In genomic region chr7:143007599-143008369, GRCm38 (mm10) we compare ENCODE assay signal across 8 mouse cellular contexts. TPM values are rescaled to one million over a fixed set of nuclear protein-coding genes. Genes with fewer than 3 reads are reported as not detected.
DNase-seq lines count a peak whose midpoint lies in the region; ATAC-seq and TF ChIP-seq lines count a peak whose summit lies in the region.

No protein-coding gene starts in this region.

- no peaks in the 10 kb centered on the region for H3K36me3 ChIP-seq in ES-E14 (ENCODE audit: control insufficient read depth, insufficient read depth, low read length, poor library complexity, severe bottlenecking)
- H3K36me3 ChIP-seq in forebrain, embryonic 16.5 days (ENCODE audit: control insufficient read depth, insufficient read depth): no peaks in the 10 kb centered on the region
- H3K36me3 ChIP-seq in lung, embryonic 14.5 days (ENCODE audit: insufficient read depth): no peaks in the 10 kb centered on the region
- no peaks in the 10 kb centered on the region for H3K36me3 ChIP-seq in thymus, adult 2 months (ENCODE audit: control insufficient read depth, insufficient read depth, low read length)

- DNase-seq in ES-E14 (ENCODE audit: low read depth, low spot score): peak; percentile 95
- DNase-seq in cerebellum, adult 11-12 months: peak; percentile 78
- peak; percentile 97 to 98 for DNase-seq in heart, postnatal 36 days
- peak; percentile 91 to 97 for DNase-seq in layer of hippocampus, adult 2 months (ENCODE audit: low spot score in 2 of 2)
- DNase-seq in lung, embryonic 14.5 days: peak; percentile 98
- DNase-seq in thymus, adult 2 months: peak; percentile 95

- peak overlapping the region; percentile 85 for H3K9ac ChIP-seq in ES-E14 (ENCODE audit: insufficient read depth, low read depth, low read length, poor library complexity, severe bottlenecking)
- H3K9ac ChIP-seq in forebrain, embryonic 16.5 days (replicated peaks; ENCODE audit: low read depth, low read length): no peak overlapping the region
- H3K9ac ChIP-seq in lung, embryonic 14.5 days: peak overlapping the region; percentile 27

- TF ChIP-seq CTCF in layer of hippocampus, adult 2 months (conservative IDR thresholded peaks at IDR 0.05): peak; percentile 91
- TF ChIP-seq CTCF in lung, embryonic 14.5 days (IDR thresholded peaks at IDR 0.05; ENCODE audit: low read depth): peak; percentile 96
- TF ChIP-seq CTCF in olfactory bulb, adult 2 months (IDR thresholded peaks at IDR 0.05; ENCODE audit: insufficient read depth, low read depth, low read length): peak; percentile 82
- TF ChIP-seq CTCF in thymus, adult 2 months (IDR thresholded peaks at IDR 0.05; ENCODE audit: borderline replicate concordance, control insufficient read depth, extremely low read depth, insufficient read depth, low read length, poor library complexity): peak; percentile 93

- WGBS in forebrain, embryonic 16.5 days: 30% methylated on average over 17 of the region's 17 CpGs
- WGBS in lung, embryonic 14.5 days: 35% methylated on average over 17 of the region's 17 CpGs
- WGBS in olfactory bulb, adult 2 months: 38% methylated on average over 17 of the region's 17 CpGs
- 24% methylated on average over 17 of the region's 17 CpGs for WGBS in thymus, adult 2 months

- in situ Hi-C loops in ES-E14 (cut with MboI; ENCODE audit: low sequenced_read_pairs in 2 of 2, unreplicated experiment in 2 of 2): no loop called here

- H3K4me1 ChIP-seq in ES-E14 (ENCODE audit: control insufficient read depth in 2 of 2, insufficient read depth in 2 of 2, low read length in 2 of 2, poor library complexity in 1 of 2): peaks cover 9 to 46% of the 10 kb centered on the region in 2 experiments
- H3K4me1 ChIP-seq in forebrain, embryonic 16.5 days (replicated peaks; ENCODE audit: control insufficient read depth, insufficient read depth, low read length): peaks cover 18% of the 10 kb centered on the region
- H3K4me1 ChIP-seq in lung, embryonic 14.5 days (ENCODE audit: insufficient read depth): peaks cover 29% of the 10 kb centered on the region
- H3K4me1 ChIP-seq in olfactory bulb, adult 2 months (ENCODE audit: control insufficient read depth, insufficient read depth, low read length): peaks cover 27% of the 10 kb centered on the region
- H3K4me1 ChIP-seq in thymus, adult 2 months (replicated peaks; ENCODE audit: control insufficient read depth, insufficient read depth, low read length): peaks cover 63% of the 10 kb centered on the region

- no peaks in the 10 kb centered on the region for H3K9me3 ChIP-seq in ES-E14 (ENCODE audit: control insufficient read depth, insufficient read depth, low read depth, low read length)
- H3K9me3 ChIP-seq in forebrain, embryonic 16.5 days (ENCODE audit: control insufficient read depth, low read length): no peaks in the 10 kb centered on the region
- H3K9me3 ChIP-seq in lung, embryonic 14.5 days (ENCODE audit: low read depth, low read length): no peaks in the 10 kb centered on the region

- intact Hi-C loops in heart, postnatal 36 days (cut with DNase I): loop anchor here (1.0 to 5.0 kb wide), 7 partner anchors 35 to 460 kb away; partner anchors contain the start of gene Tssc4

- peak; percentile 88 for ATAC-seq in forebrain, embryonic 16.5 days
- ATAC-seq in lung, embryonic 14.5 days (ENCODE audit: insufficient read depth): peak; percentile 79

- TF ChIP-seq POLR2A in olfactory bulb, adult 2 months (IDR thresholded peaks at IDR 0.05; ENCODE audit: insufficient read depth, low read depth, low read length): no peak
- no peak for TF ChIP-seq POLR2A in thymus, adult 2 months (IDR thresholded peaks at IDR 0.05; ENCODE audit: control insufficient read depth, extremely low read depth, insufficient read depth, low read length, poor library complexity)

- no peak overlapping the region; the same call in 1 of the 2 replicates for H3K4me2 ChIP-seq in forebrain, embryonic 16.5 days (ENCODE audit: low read length)
- H3K4me2 ChIP-seq in lung, embryonic 14.5 days: peak overlapping the region; percentile 45

- H3K4me3 ChIP-seq in ES-E14 (ENCODE audit: insufficient read depth in 1 of 2, low read depth in 1 of 2, low read length in 2 of 2, poor library complexity in 1 of 2, severe bottlenecking in 1 of 2): peak overlapping the region; percentile 43 to 66
- H3K4me3 ChIP-seq in forebrain, embryonic 16.5 days (replicated peaks; ENCODE audit: low read length): no peak overlapping the region
- no peak overlapping the region for H3K4me3 ChIP-seq in layer of hippocampus, adult 2 months
- no peak overlapping the region for H3K4me3 ChIP-seq in lung, embryonic 14.5 days (ENCODE audit: low read depth, low read length)
- H3K4me3 ChIP-seq in olfactory bulb, adult 2 months (ENCODE audit: insufficient read depth, low read depth, low read length): no peak overlapping the region
- H3K4me3 ChIP-seq in thymus, adult 2 months (ENCODE audit: control insufficient read depth, insufficient read depth, low read length): peak overlapping the region; percentile 48

- H3K27ac ChIP-seq in ES-E14 (ENCODE audit: insufficient read depth, low read depth, low read length, poor library complexity, severe bottlenecking): peak overlapping the region; percentile 78
- peak overlapping the region; percentile 46; the same call in 1 of the 2 replicates for H3K27ac ChIP-seq in forebrain, embryonic 16.5 days (ENCODE audit: low read length)
- peak overlapping the region; percentile 89 for H3K27ac ChIP-seq in layer of hippocampus, adult 2 months
- H3K27ac ChIP-seq in lung, embryonic 14.5 days (ENCODE audit: low read depth): peak overlapping the region; percentile 96
- 0 out of 2 replicates have a peak overlapping the region, but pooled peaks have one; percentile 80 for H3K27ac ChIP-seq in olfactory bulb, adult 2 months (ENCODE audit: insufficient read depth, low read depth, low read length)
- H3K27ac ChIP-seq in thymus, adult 2 months (ENCODE audit: control insufficient read depth, insufficient read depth, low read length): peak overlapping the region; percentile 99

- H3K27me3 ChIP-seq in forebrain, embryonic 16.5 days (replicated peaks; ENCODE audit: control insufficient read depth, insufficient read depth, low read length): no peaks in the 10 kb centered on the region
- no peaks in the 10 kb centered on the region for H3K27me3 ChIP-seq in lung, embryonic 14.5 days (ENCODE audit: insufficient read depth, low read length)
- H3K27me3 ChIP-seq in thymus, adult 2 months (ENCODE audit: control insufficient read depth, insufficient read depth, low read length): no peaks in the 10 kb centered on the region

TF ChIP-seq in ES-E14, 5 proteins besides CTCF, POLR2A, EP300 and RAD21:
- TF ChIP-seq ZC3H11A (IDR thresholded peaks at IDR 0.05; ENCODE audit: borderline replicate concordance, low read depth, low read length) (no peak), MAFK (IDR thresholded peaks at IDR 0.05; ENCODE audit: insufficient read depth, low read depth, low read length) (no peak), CHD2 (IDR thresholded peaks at IDR 0.05; ENCODE audit: low read depth, low read length) (no peak), ZNF384 (IDR thresholded peaks at IDR 0.05; ENCODE audit: low read depth, low read length) (no peak), HCFC1 (IDR thresholded peaks at IDR 0.05; ENCODE audit: borderline replicate concordance, insufficient read depth, low read length) (no peak)

RNA-seq across cellular contexts. Expression of gene Tspan32, which starts 2.9 kb away (rescaled TPM):
- total RNA-seq in ES-E14 (2012; rRNA removed): 2.4 and 4.3 TPM in 2 replicates
- 0.32 and 0.53 TPM in 2 replicates for polyA plus RNA-seq in forebrain, embryonic 16.5 days (2015; fragmentation: Nextera tagmentation; extraction: Ambion mirVana)
- total RNA-seq in heart, postnatal 36 days (2021): under 1 TPM; 0.28 to 0.46 TPM
- total RNA-seq in layer of hippocampus, adult 2 months (2021): under 1 TPM in 1 of 2 experiments, not detected in 1; 0.36 TPM
- 1.1 and 2.1 TPM in 2 replicates for polyA plus RNA-seq in lung, embryonic 14.5 days (2014; fragmentation: Nextera tagmentation; extraction: Ambion mirVana)
- not detected in 2 replicates for polyA plus RNA-seq in olfactory bulb, adult 2 months (2012; ENCODE audit: insufficient read depth, insufficient read length, low replicate concordance, missing spikeins)
- polyA plus RNA-seq in thymus, adult 2 months (2012; rRNA removed): 78.8 and 92.3 TPM in 2 replicates

RNA-seq across cellular contexts. Expression of gene Ascl2, which starts 38.7 kb away (rescaled TPM):
- 5.4 and 7.5 TPM in 2 replicates for total RNA-seq in ES-E14 (2012; rRNA removed)
- polyA plus RNA-seq in forebrain, embryonic 16.5 days (2015; fragmentation: Nextera tagmentation; extraction: Ambion mirVana): 0.40 and 0.98 TPM in 2 replicates
- not detected for total RNA-seq in heart, postnatal 36 days (2021)
- under 1 TPM; 0.28 to 0.37 TPM for total RNA-seq in layer of hippocampus, adult 2 months (2021)
- 2.2 and 3.3 TPM in 2 replicates for polyA plus RNA-seq in lung, embryonic 14.5 days (2014; fragmentation: Nextera tagmentation; extraction: Ambion mirVana)
- polyA plus RNA-seq in olfactory bulb, adult 2 months (2012; ENCODE audit: insufficient read depth, insufficient read length, low replicate concordance, missing spikeins): not detected in 2 replicates
- 1.1 and 1.5 TPM in 2 replicates for polyA plus RNA-seq in thymus, adult 2 months (2012; rRNA removed)

RNA-seq across cellular contexts. Expression of gene Cd81, which starts 44.8 kb away (rescaled TPM):
- total RNA-seq in ES-E14 (2012; rRNA removed): 403 and 951 TPM in 2 replicates
- 319 and 342 TPM in 2 replicates for polyA plus RNA-seq in forebrain, embryonic 16.5 days (2015; fragmentation: Nextera tagmentation; extraction: Ambion mirVana)
- total RNA-seq in heart, postnatal 36 days (2021): 100 to 1,000 TPM; 398 to 441 TPM
- 100 to 1,000 TPM; 419 to 448 TPM for total RNA-seq in layer of hippocampus, adult 2 months (2021)
- polyA plus RNA-seq in lung, embryonic 14.5 days (2014; fragmentation: Nextera tagmentation; extraction: Ambion mirVana): 654 and 667 TPM in 2 replicates
- polyA plus RNA-seq in olfactory bulb, adult 2 months (2012; ENCODE audit: insufficient read depth, insufficient read length, low replicate concordance, missing spikeins): not detected in 2 replicates
- polyA plus RNA-seq in thymus, adult 2 months (2012; rRNA removed): 249 and 255 TPM in 2 replicates

Comparison
In these comparisons a context has a peak if more than half of its experiments do, and no peak if none do; other contexts are left out.
1. H3K27ac ChIP-seq: peak in every context shown above with its lines; median percentile 99 in thymus, adult 2 months; 96 in lung, embryonic 14.5 days; 89 in layer of hippocampus, adult 2 months; 80 in olfactory bulb, adult 2 months; 78 in ES-E14; 46 in forebrain, embryonic 16.5 days.
2. H3K4me3 ChIP-seq: peak in ES-E14 (2 of 2) and thymus, adult 2 months (single experiment); none in forebrain, embryonic 16.5 days (single experiment), layer of hippocampus, adult 2 months (single experiment), lung, embryonic 14.5 days (single experiment) and olfactory bulb, adult 2 months (single experiment).
3. RNA of gene Tspan32, which starts 2.9 kb away (polyA plus RNA-seq): 78.8 to 92.3 TPM in thymus, adult 2 months and not detected in olfactory bulb, adult 2 months; 1.1 to 2.1 TPM in lung, embryonic 14.5 days and 0.32 to 0.53 TPM in forebrain, embryonic 16.5 days; every median in the first group is over 10 times any median in the second.
4. RNA of gene Cd81, which starts 44.8 kb away (polyA plus RNA-seq): 654 to 667 TPM in lung, embryonic 14.5 days, 319 to 342 TPM in forebrain, embryonic 16.5 days and 249 to 255 TPM in thymus, adult 2 months; not detected in olfactory bulb, adult 2 months; every median in the first group is over 100 times any median in the second.
5. Peak in every context shown above with its lines, with median percentiles within 50 percentile points of each other: DNase-seq and CTCF ChIP-seq.